Mouse (Mus musculus): ENCODE data around the gene Acot4. TPM values are rescaled to one million over a fixed set of nuclear protein-coding genes. Genes with fewer than 3 reads are reported as not detected.
"Not testable (repeated sequence)": the region's sequence is repeated elsewhere in the genome, so short reads cannot be mapped to it uniquely, and the experiment has no call there.

Acot4 gene
- polyA plus RNA-seq, 1 experiment from 2014 or later: 10.0 TPM

DNA sequence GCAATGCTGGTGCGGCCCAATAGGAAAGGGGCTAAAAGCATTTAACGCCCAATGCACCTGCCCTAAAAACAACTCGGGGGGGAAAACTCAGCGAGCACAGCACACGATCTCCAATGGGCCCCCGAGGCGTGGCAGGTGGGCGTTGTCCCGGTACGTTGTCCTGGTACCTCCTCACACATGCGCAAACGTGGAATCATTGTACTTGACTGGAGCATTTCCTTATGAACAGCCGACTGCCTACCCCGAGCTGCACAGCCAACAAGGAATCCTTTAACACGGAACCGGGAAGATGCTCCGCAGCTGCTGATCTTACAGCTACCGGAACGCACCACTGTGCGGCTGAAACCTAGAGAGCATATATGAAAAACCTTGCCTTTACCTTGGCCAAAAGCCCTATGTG lies 24.2 kb downstream of the Acot4 start:
- no peak overlapping the region for H3K27ac ChIP-seq (ENCODE audit: low read length)
- H3K36me3 ChIP-seq (ENCODE audit: control insufficient read depth, insufficient read depth): no peaks in the 10 kb centered on the region
- H3K4me1 ChIP-seq (ENCODE audit: control insufficient read depth, low read depth, low read length): no peaks in the 10 kb centered on the region
- no peaks in the 10 kb centered on the region for H3K9me3 ChIP-seq (replicated peaks; ENCODE audit: control insufficient read depth, low read length)
- H3K27me3 ChIP-seq (ENCODE audit: control insufficient read depth, insufficient read depth, low read depth, low read length): peaks cover 7% of the 10 kb centered on the region; the same call in 1 of the 2 replicates
- no peak overlapping the region for H3K4me3 ChIP-seq (ENCODE audit: low read depth, low read length)
- H3K9ac ChIP-seq (ENCODE audit: low read depth, low read length): no peak overlapping the region
- WGBS (ENCODE audit: insufficient replicate concordance): 79% methylated on average over 20 of the region's 20 CpGs
- no peak for ATAC-seq (ENCODE audit: low read depth)
- no peak overlapping the region for H3K4me2 ChIP-seq (ENCODE audit: low read depth, low read length)

DNA sequence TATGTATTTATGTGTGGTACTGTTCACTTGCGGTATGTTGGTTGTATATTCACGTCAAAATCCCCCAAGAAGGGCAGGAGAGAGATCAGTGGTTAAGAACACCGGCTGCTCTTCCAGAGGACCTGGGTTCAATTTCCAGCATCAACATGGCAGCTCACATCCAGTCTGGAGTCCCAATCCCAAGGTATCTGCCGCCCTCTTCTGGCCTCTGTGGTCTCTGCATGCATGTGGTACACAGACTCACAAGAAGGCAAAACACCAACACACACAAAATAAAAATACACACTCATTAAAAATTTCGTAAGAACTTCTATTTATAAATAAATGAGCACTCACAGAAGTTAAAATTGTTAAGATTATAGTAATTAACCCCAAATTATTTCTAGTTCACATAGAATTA lies 25.0 kb downstream of the Acot4 start:
- H3K27me3 ChIP-seq (ENCODE audit: control insufficient read depth, insufficient read depth, low read depth, low read length): peaks cover 8% of the 10 kb centered on the region
- no peaks in the 10 kb centered on the region for H3K4me1 ChIP-seq (ENCODE audit: control insufficient read depth, low read depth, low read length)
- H3K4me2 ChIP-seq (ENCODE audit: low read depth, low read length): no peak overlapping the region
- H3K36me3 ChIP-seq (ENCODE audit: control insufficient read depth, insufficient read depth): no peaks in the 10 kb centered on the region
- no peak overlapping the region for H3K9ac ChIP-seq (ENCODE audit: low read depth, low read length)
- H3K4me3 ChIP-seq (ENCODE audit: low read depth, low read length): no peak overlapping the region
- no peak for ATAC-seq (ENCODE audit: low read depth)
- WGBS (ENCODE audit: insufficient replicate concordance): 60% methylated on average over 5 of the region's 5 CpGs
- no peaks in the 10 kb centered on the region for H3K9me3 ChIP-seq (replicated peaks; ENCODE audit: control insufficient read depth, low read length)
- no peak overlapping the region for H3K27ac ChIP-seq (ENCODE audit: low read length)

- ATAC-seq (ENCODE audit: low read depth): no peak
- Histone ChIP-seq H3K9ac (ENCODE audit: low read depth, low read length) (no peak overlapping the region), H3K36me3 (ENCODE audit: control insufficient read depth, insufficient read depth) (no peaks in the 10 kb centered on the region), H3K27ac (ENCODE audit: low read length) (no peak overlapping the region), H3K4me1 (ENCODE audit: control insufficient read depth, low read depth, low read length) (no peaks in the 10 kb centered on the region), H3K4me3 (ENCODE audit: low read depth, low read length) (no peak overlapping the region), H3K4me2 (ENCODE audit: low read depth, low read length) (no peak overlapping the region), H3K9me3 (replicated peaks; ENCODE audit: control insufficient read depth, low read length) (no peaks in the 10 kb centered on the region), H3K27me3 (ENCODE audit: control insufficient read depth, insufficient read depth, low read depth, low read length) (peaks cover 14% of the 10 kb centered on the region)
- 66% methylated on average over 2 of the region's 2 CpGs for WGBS (ENCODE audit: insufficient replicate concordance)
Observed at GRCm38 (mm10) chr12:84063833-84064232, 25.7 kb downstream of the Acot4 start.

GRCm38 (mm10) chr12:84064621-84065020 lies 26.4 kb downstream of the Acot4 start:
- Histone ChIP-seq H3K4me3 (ENCODE audit: low read depth, low read length) (no peak overlapping the region), H3K4me2 (ENCODE audit: low read depth, low read length) (no peak overlapping the region), H3K4me1 (ENCODE audit: control insufficient read depth, low read depth, low read length) (no peaks in the 10 kb centered on the region), H3K27ac (ENCODE audit: low read length) (no peak overlapping the region), H3K27me3 (ENCODE audit: control insufficient read depth, insufficient read depth, low read depth, low read length) (peaks cover 20% of the 10 kb centered on the region), H3K36me3 (ENCODE audit: control insufficient read depth, insufficient read depth) (no peaks in the 10 kb centered on the region), H3K9me3 (replicated peaks; ENCODE audit: control insufficient read depth, low read length) (no peaks in the 10 kb centered on the region), H3K9ac (ENCODE audit: low read depth, low read length) (no peak overlapping the region)
- ATAC-seq (ENCODE audit: low read depth): no peak
- WGBS (ENCODE audit: insufficient replicate concordance): 54% methylated on average over 8 of the region's 8 CpGs

DNA sequence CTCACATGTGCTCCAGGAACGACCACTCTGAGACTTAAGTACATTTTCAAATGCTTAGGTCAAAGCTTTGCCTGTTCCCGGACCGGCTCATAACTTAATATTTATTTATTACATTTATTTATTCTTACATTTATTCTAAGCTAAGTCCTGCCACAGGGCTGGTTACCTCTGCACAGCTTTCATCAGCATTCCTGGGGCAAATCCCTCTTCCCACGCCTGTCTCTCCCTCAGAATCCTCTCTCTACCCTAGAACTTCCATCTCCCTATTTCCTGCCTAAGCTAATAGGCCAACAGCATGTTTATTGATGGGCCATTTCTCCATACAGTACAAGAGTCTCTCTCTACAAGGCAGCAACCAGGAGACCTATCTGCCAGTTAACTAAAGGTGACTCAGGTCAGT lies 29.6 kb downstream of the Acot4 start:
- H3K9ac ChIP-seq (ENCODE audit: low read depth, low read length): no peak overlapping the region
- ATAC-seq (ENCODE audit: low read depth): no peak
- H3K9me3 ChIP-seq (replicated peaks; ENCODE audit: control insufficient read depth, low read length): no peaks in the 10 kb centered on the region
- WGBS (ENCODE audit: insufficient replicate concordance): 67% methylated on average over 4 of the region's 4 CpGs
- H3K36me3 ChIP-seq (ENCODE audit: control insufficient read depth, insufficient read depth): no peaks in the 10 kb centered on the region
- H3K4me3 ChIP-seq (ENCODE audit: low read depth, low read length): no peak overlapping the region
- no peak overlapping the region for H3K27ac ChIP-seq (ENCODE audit: low read length)
- no peak overlapping the region for H3K4me2 ChIP-seq (ENCODE audit: low read depth, low read length)
- H3K27me3 ChIP-seq (ENCODE audit: control insufficient read depth, insufficient read depth, low read depth, low read length): peaks cover 34% of the 10 kb centered on the region
- H3K4me1 ChIP-seq (ENCODE audit: control insufficient read depth, low read depth, low read length): no peaks in the 10 kb centered on the region

DNA sequence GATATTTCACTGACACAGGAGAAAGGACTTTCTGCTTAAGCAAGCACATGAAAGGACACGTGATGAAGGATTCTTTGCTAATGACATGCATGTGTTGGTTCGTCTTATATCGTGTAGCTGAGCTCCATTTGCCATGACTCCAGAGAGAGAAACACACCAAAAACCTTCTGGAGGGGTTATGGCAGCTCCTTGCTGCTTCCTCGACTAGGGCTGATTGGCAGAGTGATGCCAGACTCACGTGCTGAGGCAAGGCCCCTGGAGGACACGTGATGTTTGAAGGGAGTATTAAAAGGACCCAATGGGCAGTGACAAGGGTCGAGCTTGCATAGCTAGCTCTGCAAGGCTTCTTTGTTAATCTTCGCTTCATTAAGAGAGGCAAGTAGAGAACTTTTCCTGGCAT lies 30.1 kb downstream of the Acot4 start:
- Histone ChIP-seq H3K27me3 (ENCODE audit: control insufficient read depth, insufficient read depth, low read depth, low read length) (peaks cover 34% of the 10 kb centered on the region), H3K4me3 (ENCODE audit: low read depth, low read length) (no peak overlapping the region), H3K4me1 (ENCODE audit: control insufficient read depth, low read depth, low read length) (no peaks in the 10 kb centered on the region), H3K27ac (ENCODE audit: low read length) (no peak overlapping the region), H3K9me3 (replicated peaks; ENCODE audit: control insufficient read depth, low read length) (no peaks in the 10 kb centered on the region), H3K4me2 (ENCODE audit: low read depth, low read length) (no peak overlapping the region), H3K36me3 (ENCODE audit: control insufficient read depth, insufficient read depth) (no peaks in the 10 kb centered on the region), H3K9ac (ENCODE audit: low read depth, low read length) (no peak overlapping the region)
- ATAC-seq (ENCODE audit: low read depth): no peak
- 48% methylated on average over 8 of the region's 8 CpGs for WGBS (ENCODE audit: insufficient replicate concordance)

DNA sequence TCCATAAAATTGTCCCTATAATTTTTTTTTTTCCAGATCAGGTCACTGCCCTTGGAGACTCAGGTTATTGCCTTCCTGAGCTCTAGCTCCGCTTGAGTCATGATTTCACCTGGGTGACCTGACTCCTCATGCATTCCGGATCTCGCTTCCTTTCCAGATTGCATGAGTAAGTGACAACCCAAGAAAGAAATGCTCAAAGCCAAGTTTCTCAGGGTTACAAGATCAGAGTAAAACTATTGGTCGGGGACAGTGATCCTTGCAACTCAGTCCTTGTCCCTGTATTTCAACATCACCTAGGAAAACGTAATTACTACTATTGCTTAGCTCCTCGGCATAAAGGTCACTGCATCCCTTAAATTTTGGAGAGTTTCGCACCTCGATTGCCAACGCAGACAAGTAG lies 30.8 kb downstream of the Acot4 start, which contains the start of gene Acot5:
Acot5 (plus strand) TSS at position 340 of the 400 bp plus-strand sequence.
- Histone ChIP-seq H3K27me3 (ENCODE audit: control insufficient read depth, insufficient read depth, low read depth, low read length) (peaks cover 34% of the 10 kb centered on the region), H3K36me3 (ENCODE audit: control insufficient read depth, insufficient read depth) (no peaks in the 10 kb centered on the region), H3K4me3 (ENCODE audit: low read depth, low read length) (peak within 1 kb of the TSS; percentile 32), H3K9ac (ENCODE audit: low read depth, low read length) (no peak within 1 kb of the TSS), H3K9me3 (replicated peaks; ENCODE audit: control insufficient read depth, low read length) (no peaks in the 10 kb centered on the region), H3K4me2 (ENCODE audit: low read depth, low read length) (peak within 1 kb of the TSS; percentile 53), H3K27ac (ENCODE audit: low read length) (no peak within 1 kb of the TSS), H3K4me1 (ENCODE audit: control insufficient read depth, low read depth, low read length) (no peaks in the 10 kb centered on the region)
- WGBS (ENCODE audit: insufficient replicate concordance): 40% methylated on average over 9 of the region's 9 CpGs
- no peak for ATAC-seq (ENCODE audit: low read depth)

DNA sequence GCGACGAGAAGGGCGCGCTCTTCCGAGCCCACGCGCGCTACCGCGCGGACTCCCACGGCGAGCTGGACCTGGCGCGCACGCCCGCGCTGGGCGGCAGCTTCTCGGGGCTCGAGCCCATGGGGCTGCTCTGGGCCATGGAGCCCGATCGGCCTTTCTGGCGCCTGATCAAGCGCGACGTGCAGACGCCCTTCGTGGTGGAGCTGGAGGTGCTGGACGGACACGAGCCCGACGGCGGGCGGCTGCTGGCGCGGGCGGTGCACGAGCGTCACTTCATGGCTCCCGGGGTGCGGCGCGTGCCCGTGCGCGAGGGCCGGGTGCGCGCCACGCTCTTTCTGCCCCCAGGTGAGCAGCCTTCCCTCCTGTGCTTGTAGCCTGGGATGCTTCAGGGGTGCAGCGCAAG lies 31.4 kb downstream of the Acot4 start:
- not testable (repeated sequence) for H3K9ac ChIP-seq (ENCODE audit: low read depth, low read length); H3K36me3 ChIP-seq (ENCODE audit: control insufficient read depth, insufficient read depth); H3K4me1 ChIP-seq (ENCODE audit: control insufficient read depth, low read depth, low read length); H3K27ac ChIP-seq (ENCODE audit: low read length); ATAC-seq (ENCODE audit: low read depth); H3K9me3 ChIP-seq (replicated peaks; ENCODE audit: control insufficient read depth, low read length)
- peak overlapping the region; percentile 32 for H3K4me3 ChIP-seq (ENCODE audit: low read depth, low read length)
- whole genome bisulfite sequencing (ENCODE audit: insufficient replicate concordance): under 1% methylated on average over 42 of the region's 52 CpGs
- H3K27me3 ChIP-seq (ENCODE audit: control insufficient read depth, insufficient read depth, low read depth, low read length): peaks cover 34% of the 10 kb centered on the region
- peak overlapping the region; percentile 53 for H3K4me2 ChIP-seq (ENCODE audit: low read depth, low read length)

- Histone ChIP-seq H3K9ac (ENCODE audit: low read depth, low read length) (no peak overlapping the region), H3K27ac (ENCODE audit: low read length) (no peak overlapping the region), H3K4me1 (ENCODE audit: control insufficient read depth, low read depth, low read length) (no peaks in the 10 kb centered on the region), H3K9me3 (replicated peaks; ENCODE audit: control insufficient read depth, low read length) (no peaks in the 10 kb centered on the region), H3K4me2 (ENCODE audit: low read depth, low read length) (no peak overlapping the region), H3K36me3 (ENCODE audit: control insufficient read depth, insufficient read depth) (no peaks in the 10 kb centered on the region), H3K27me3 (ENCODE audit: control insufficient read depth, insufficient read depth, low read depth, low read length) (peaks cover 32% of the 10 kb centered on the region), H3K4me3 (ENCODE audit: low read depth, low read length) (no peak overlapping the region)
- no peak for ATAC-seq (ENCODE audit: low read depth)
- 75% methylated on average over 2 of the region's 2 CpGs for WGBS (ENCODE audit: insufficient replicate concordance)
Observed at GRCm38 (mm10) chr12:84071696-84072095, 33.5 kb downstream of the Acot4 start.
